Mouse (Mus musculus) bone marrow macrophage, adult 2 months (primary cell): Measurements from ENCODE around the gene Sart1.

ENCODE experiments used
- CTCF ChIP-seq: IDR thresholded peaks from 2 replicates; pipeline ENCODE4 v1.5.1; 2012; ENCODE audit warnings: low read depth, mild to moderate bottlenecking, low read length, moderate library complexity
- POLR2A ChIP-seq: IDR thresholded peaks from 2 replicates; pipeline ENCODE4 v1.6.1; 2012; ENCODE audit warnings: mild to moderate bottlenecking, low read depth, low read length, borderline replicate concordance

- no peak for TF ChIP-seq CTCF
- TF ChIP-seq POLR2A = no peak
These were observed 33.3 kb upstream of the Sart1 start for GRCm38 (mm10) chr19:5421784-5422183.
